Mouse (Mus musculus): ENCODE measurements around the gene Timp4.
A peak's percentile ranks its signal among the peaks of the same experiment; 100 is the strongest.

The Timp4 gene

DNA sequence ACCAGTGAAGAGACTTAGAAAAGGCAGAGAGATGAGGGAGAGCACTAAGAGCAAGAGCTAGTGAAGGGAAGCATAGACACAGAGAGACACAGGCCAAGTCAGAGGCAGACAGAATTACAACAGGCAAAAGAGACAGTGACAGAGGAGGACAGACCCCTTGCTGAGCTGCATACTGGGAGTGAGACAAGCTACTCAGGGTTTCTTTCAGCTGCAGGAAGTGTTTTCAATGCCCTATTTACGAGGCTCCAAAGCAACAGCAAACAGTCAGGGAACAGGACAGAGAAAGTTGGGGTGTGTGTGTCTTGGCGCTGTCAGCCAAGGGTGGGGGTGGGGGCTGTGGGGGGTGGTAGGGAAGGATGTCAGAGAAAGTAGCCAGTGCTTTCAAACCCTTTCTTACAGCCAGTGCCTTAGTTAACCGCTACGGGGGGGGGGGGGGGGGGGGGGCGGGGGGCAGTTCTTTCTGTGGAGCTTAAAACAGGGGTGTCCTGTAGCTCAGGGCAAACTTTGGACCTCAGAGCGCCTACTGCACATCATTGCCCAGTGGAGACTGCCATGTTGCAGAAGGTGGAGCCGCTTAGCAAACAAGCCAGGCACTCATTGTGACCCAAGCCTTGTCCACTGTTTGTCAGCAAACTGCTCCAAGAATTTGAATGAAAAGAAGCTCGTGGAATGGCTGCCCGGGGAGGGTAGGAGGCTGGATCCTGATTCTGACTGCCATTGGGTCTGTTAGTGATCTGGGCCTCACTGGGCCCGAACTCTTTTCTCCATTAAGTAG lies at the start of gene Timp4:
Gene Timp4, minus strand, starts transcription at position 107 of the 775 bp plus-strand sequence.
- no peak for DNase-seq (ENCODE audit: low read depth, low spot score)

DNA sequence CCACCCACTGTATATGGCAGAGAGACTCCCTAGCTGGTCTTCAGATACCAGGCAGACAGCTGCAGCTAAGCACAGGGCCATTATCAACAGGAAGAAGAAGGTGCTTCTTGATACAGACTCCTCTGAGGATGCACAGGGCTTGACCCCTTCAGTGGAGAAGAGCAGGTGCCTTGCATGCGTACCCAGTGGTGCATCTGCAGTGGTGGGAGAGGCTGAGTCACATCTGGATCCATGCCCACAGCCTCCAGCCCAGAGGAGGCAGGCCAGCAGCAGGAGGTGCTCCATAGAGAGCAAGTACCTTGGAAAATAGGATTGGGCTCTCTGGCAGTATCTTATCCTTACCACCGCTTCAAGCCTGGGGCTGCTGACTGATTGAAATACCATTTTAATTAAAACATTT lies 41.9 kb upstream of the Timp4 start:
- no peak for DNase-seq (ENCODE audit: low read depth, low spot score)

DNA sequence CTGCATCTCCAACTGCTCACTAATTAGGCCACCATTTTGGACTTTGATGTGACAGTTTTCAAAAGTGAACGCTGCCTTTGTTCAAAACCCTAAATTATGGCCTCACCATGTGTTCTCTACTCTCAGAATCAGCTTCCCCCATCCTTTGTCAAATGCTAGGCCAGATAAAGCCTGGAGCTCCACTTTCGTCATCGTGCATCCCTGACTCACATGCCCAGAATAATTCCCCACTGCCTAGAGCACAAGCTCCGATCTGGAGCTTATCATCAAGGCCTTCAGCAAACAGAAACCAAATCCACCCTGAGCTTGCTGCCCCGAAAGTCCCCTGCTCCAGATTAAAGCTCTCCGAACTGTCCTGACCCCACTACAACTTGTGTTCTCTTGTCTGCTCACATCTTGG lies 40.6 kb upstream of the Timp4 start:
- no peak for DNase-seq (ENCODE audit: low read depth, low spot score)

DNA sequence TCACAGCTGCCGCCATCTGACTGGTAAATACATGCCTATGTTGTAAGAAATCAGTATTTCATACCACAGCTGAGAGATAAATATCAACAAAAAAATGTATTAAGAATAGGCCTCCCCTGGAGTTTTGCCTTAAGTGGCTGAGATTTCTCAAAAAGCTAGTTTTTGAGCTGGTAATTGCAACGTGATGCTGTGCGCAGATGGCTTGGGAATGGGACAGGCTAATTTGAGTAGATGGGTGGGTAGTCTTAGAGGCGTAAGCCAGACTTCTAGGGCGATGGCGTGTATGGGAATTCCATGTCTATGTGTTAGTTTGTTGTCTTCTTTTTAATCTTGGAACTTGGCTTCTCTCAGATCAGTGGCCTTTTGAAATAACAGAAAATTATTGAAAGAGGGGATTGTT lies 39.8 kb upstream of the Timp4 start:
- DNase-seq (ENCODE audit: low read depth, low spot score), result no peak

DNA sequence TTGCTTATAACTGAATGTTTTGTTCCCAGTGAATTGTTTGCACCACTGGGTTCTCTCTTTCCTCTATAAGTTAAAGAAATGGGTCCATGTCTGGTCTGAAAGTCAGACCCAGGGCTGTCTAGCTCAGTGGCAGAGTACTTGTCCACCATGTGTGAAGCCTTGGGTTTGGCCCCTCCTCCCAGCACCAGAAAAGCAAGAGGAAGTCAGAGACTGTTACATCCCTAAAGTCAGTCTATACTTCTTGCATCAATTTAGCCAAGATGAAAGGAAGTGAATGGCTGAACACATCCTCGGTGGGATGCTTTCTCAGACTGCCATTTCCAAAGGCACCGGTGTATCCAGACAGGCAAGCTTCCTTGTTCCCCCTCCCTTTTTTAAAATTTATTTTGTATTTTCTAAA lies 39.1 kb upstream of the Timp4 start:
- DNase-seq (ENCODE audit: low read depth, low spot score), result no peak

DNA sequence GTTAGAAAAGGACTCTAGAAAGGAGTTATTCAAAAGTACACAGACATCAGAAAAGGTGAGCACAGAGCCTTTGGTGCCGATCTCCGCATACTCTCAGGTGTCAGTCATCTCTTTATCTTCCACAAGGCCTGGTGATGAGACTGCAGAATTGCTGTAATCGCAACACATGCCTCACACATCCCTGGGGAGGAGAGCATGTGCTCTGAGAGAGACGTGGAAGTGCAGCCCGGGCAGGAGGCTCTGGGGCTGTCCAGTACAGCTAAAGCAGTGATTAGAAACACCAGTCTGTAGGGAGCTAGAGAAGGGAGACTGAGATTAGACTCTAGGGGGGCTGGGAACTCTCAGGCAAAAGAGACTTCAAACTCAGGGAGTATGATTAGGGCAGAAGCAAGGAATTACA lies 38.6 kb upstream of the Timp4 start:
- DNase-seq (ENCODE audit: low read depth, low spot score), result no peak

DNA sequence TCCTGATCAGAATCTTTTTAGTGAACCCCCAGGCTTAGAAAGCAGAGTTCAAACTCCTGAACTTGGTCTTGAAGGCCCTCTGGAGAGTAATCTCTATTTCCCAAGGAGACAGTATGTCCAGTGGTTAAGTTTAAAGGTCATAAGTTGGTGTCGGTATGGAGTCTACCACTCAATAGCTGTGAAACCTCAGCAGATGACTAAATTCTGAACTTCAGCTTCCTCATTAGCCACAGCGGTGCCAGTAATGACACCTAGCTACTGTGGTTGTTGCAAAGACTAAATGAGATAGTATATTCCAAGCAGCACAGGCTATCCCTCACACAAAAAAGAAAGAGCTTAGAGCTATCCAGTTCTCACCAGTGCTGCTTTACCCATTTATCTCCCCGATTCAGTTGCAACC lies 36.2 kb upstream of the Timp4 start:
- no peak for DNase-seq (ENCODE audit: low read depth, low spot score)

DNA sequence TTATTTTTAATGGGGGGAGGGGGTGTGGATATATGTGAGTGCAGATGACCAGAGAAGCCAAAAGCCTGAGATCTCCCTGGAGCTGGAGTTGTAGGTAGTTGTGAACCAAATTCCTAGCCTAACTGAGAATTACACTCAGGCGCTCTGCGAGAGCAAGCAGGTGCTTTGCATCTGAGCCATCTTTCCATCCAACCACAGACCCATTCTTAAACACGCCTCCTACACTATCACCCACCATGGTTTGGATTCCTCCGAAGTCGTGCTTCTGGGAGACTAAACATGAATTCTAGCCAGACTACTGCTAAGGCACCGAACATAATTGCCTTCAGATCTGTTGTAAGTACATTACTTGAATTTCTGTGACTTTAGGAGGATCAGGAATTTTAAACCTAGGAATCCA lies 34.4 kb upstream of the Timp4 start:
- no peak for DNase-seq (ENCODE audit: low read depth, low spot score)

DNA sequence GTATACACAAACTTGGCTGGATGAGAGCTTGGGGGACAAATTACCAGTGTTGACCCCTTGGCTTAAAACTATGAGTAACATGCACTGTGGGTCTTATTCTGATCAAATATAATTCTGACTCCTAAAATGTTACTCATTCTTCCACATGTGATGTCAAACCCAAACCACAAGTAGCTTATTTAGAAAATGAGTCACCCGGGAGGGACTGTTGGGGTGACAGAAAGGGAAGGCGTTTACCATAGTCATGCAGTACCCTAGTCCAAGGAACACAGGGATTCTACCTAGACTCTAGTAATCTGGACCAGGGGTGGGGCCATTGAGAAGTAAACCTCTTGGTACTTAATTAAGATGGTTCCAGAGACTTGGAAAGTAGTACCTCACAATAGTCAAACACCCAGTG lies 32.1 kb upstream of the Timp4 start:
- DNase-seq (ENCODE audit: low read depth, low spot score), result no peak

DNA sequence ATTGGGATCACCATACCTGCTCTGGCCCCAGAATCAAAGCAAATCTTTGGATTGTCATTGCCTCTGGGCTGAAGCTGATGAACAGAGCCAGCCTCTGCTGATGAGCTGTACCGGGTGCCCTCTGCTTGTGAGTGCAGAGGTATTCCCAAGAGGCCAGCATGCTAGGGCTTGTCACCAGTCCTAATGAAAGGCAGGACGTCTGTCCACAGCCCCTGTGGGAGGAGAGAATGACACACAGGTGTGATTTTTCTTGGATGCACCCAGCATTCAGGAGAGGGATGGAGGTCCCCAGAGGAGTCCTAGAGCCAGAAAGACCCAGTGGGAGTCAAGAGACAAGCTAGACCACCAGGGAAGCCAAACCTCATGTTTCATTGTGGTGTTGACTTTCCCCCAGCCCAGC lies 27.6 kb upstream of the Timp4 start:
- DNase-seq (ENCODE audit: low read depth, low spot score), result no peak

DNA sequence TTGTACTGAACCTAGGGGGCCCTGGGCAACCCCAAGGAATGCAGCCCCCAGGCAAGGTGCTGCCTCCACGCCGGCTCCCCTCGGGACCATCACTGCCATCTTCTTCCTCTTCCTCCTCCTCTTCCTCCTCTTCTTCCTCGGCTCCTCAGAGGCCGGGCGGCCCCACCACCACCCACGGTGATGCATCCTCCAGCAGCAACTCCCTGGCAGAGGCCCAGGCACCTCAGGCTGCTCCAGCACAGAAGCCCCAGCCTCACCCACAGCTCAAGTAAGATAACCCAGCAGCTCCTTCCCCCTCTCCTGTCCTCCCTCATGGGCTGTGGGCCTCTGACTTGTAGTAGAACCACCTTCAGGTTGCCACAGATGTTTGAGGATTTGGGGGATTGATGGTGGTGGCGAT lies 26.1 kb upstream of the Timp4 start:
- no peak for DNase-seq (ENCODE audit: low read depth, low spot score)

DNA sequence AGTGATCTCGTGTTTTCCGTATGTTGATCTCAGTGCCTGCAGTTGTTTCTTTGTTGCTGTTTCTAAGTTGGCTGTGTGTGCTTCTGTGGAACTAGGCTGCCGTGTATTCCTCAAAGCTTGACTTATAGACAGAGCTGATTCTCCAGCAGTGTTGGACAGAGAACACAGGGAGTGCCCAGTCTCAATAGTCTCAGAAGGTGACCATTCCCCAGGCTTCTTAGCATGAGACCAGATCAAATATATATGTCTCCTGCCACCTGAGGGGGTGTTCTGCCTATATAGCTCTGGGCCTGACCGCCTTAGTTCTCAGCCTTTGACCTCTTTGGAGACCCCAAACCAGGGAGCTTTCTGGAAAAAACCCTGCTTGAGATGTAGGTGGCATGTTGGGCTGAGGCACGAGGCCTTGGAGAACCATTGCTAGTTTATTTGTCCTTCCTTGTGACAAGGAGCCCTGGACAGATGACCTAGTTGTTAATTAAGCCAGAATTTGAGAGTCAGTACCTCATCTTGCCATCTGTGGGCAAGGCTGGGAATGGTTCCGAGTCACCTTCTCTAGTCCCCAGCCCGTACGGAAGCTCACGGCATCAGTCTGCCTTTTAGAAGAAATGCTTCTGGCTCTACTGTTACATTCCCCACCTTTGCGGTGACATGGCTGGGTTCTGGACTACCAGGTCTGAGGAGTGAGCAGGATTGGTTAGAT lies 23.3 kb upstream of the Timp4 start:
- no peak for DNase-seq (ENCODE audit: low read depth, low spot score)

DNA sequence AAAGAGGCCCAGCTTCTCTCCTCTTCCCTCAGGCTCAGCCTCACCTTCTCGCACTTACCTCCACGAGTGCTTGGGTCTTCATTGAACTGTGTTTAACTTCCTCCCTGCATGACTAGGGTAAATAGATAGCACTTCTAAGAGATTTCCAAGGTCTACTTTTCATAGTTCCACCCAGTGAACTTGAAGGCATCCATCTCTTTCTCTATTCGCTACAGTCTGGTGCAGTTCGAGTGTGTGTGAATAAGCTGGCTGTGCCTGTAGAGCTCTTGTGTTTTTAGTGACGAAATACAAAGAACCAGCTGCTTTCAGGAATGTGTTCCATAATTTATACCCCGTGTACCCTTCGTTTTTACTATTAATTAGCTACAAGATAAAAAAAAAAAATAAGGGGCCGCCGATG lies 22.7 kb upstream of the Timp4 start:
- no peak for DNase-seq (ENCODE audit: low read depth, low spot score)

DNA sequence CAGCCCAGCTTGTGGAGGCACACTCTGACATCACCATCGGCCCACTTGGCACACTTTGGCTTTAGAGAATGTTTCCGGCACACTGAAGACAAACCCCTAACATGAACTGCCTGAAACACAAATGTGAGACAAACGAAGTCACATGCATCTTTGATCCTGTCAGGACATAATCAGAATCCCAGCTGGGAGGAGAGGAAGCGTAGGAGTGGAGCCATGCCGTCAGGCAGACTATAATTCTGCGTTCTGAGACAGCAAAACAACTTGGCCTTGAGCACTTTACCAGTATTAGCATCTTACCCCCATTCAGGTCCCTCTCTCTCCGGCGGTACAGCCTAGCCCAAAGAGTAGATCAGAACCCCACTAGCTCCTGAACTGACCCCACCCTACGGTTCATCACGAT lies 21.3 kb upstream of the Timp4 start:
- DNase-seq (ENCODE audit: low read depth, low spot score), result no peak

DNA sequence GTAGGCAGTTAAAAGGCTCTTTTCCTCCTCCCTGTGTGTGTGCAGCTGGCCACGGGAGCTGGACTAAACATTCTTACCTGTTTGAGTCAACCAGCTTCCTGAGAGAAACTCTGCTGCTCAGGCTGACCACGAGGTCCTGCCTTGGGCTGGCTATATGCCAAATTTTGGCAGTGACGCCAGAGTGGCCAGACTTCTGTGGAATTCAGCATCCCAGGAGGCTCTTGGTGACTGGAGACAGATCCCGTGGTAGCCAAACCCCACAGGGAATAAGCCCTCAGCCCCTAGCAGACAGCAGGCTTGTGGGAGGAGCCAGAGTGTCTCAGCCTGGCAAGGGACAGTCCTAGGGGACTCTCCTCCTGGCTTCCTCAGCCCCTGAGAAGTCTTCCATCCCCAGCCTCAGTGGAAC lies 19.9 kb upstream of the Timp4 start:
- DNase-seq (ENCODE audit: low read depth, low spot score), result no peak

DNA sequence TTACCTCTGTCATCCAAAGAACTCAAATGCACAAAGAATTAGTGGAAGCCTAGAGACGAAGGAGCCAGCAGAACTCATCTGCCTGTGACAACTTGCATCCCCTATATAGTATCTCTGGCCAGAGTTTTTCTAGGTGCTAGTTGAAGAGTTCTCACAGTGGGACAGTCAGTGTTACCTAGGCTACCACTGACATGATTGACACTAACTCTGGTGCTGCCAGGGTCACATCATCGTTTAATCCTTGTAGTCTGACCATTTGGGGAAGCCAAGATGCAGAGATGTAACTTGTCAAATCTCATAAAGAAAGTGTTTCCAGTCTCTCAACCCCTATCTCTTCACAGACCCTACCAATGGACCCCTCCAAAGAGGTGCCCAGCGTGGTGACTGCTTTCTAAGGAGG lies 19.3 kb upstream of the Timp4 start:
- no peak for DNase-seq (ENCODE audit: low read depth, low spot score)

DNA sequence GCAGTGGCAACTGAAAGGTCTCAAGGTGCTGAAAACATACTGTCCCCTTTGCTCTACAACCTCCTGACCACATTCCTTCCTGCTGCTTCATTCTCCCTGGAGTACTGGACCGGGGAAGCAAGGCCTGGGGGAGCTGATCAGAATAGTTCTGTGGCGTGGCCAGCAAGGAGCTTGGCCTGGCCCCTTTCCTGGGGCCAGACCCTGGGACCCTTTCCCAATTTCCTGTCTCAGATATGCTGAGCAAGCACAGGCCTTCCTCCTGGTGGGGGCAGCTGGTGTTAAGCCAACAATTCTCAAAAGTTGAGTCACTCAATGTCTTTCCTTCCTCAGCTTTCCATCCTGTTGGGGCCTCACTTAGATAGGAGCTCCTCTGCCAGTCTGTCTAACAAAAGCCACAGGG lies 18.1 kb upstream of the Timp4 start:
- no peak for DNase-seq (ENCODE audit: low read depth, low spot score)

DNA sequence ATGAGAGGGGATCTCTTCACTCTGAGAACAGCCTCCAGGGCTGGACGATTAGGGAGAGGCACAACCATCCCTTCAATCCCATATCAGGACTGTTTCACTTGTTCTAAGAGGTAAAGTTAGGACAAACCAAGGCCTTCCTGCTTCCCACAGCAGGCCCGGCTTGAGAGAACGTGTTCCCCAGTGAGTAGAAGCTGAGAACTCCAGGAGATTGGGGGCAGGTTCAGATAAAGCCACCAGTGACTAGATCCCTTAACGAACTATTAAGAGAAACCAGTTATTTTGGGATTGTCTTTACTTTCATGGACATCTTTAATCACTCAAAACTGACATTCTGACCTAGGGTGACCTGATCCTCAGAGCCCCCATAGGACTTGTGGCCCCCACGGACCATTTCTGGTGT lies 17.6 kb upstream of the Timp4 start:
- no peak for DNase-seq (ENCODE audit: low read depth, low spot score)

DNA sequence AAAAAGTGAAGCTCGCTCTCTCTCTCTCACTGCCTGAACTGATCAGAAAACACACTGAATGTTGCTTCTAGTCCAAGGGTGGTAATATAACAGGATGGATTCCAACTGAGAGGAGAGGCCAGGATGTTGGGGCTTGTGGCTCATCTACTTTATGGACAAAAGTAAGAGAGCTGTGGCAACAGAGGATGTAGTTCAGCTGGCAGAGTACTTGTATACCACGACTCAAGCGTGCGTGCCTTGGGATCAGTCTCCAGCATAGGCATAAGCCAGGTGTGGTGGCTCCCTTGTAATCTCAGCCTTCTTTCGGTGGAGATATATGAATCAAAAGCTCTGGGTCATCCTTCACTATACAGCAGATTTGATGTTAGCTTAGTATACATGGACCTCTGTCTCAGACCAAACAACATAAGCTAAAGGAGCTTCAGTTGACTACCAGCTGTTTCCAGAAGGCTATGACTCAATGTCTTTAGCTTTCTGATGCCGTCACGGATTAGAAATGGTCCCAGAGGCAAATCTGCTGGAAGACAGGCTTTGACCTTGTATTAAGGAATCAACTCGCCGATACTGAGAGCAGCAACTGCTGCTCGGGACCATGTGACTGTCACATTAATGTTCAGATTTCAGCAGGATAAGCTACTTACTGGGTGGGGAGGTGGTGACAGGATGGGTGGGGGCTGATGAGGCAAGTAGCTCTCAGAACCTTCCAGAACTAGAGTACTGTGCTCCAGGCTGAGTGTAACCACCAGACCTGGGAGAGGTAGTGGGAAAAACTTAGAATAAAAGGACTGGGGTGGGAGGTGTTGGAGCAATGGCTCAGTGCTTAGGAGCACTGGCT lies 16.8 kb upstream of the Timp4 start:
- DNase-seq (ENCODE audit: low read depth, low spot score), result no peak

DNA sequence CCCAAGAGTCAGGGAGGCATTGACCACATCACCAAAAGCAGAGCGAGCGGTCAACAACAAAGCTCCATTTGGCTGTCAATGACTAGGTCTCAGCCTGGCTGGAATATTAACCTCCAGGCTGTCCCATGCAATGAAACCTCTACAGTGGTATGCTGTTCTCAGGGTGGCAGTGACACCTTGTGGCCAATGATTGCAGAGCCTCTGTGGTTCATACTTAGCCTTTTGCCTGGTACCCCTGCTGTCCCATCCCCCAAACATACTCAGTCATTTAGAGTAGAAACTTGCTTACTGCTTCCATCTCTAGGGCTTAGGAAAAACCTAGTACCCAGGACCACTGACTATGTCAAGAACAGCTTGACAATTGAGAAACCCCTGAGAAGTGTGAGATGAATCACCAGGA lies 15.9 kb upstream of the Timp4 start:
- peak; percentile 25 for DNase-seq (ENCODE audit: low read depth, low spot score)

DNA sequence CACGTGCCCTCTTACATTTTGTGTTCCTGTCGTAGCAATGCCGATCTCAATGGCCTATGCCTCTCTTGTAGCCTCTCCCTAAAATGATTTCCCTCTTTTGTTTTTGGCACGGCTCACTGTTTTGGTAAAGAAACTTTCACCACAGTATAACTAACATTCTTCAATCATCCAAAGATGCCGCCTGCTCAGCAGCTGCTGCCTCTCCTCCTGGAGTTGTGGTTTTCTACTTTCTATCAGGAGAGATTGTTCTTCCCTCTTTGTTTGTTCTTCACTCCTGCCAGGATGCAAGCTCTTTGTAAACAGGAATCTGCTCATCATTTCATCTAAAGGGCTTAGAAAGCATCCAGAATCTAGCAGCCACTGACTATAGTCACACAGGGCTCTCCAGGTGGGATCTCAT lies 14.8 kb upstream of the Timp4 start:
- no peak for DNase-seq (ENCODE audit: low read depth, low spot score)

DNA sequence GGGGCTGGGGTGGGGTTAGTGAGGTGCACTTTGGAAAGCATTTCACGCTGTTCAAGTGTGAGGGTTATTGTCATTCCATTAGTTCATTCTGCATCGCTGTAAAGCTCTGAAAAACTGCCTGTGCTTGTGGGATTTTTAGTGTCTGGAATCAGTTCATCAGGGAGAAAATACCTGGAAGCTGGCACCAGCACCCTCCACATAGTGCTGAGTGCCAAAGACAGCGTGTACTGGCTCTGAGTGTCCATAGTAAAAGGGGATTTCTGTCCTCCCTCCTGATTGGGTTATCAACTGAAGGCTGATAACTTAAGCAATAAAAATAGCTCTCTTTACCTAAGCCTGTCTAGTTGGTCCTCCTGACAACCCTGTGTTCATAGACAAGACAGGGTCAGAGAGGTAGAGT lies 8.5 kb upstream of the Timp4 start:
- no peak for DNase-seq (ENCODE audit: low read depth, low spot score)

DNA sequence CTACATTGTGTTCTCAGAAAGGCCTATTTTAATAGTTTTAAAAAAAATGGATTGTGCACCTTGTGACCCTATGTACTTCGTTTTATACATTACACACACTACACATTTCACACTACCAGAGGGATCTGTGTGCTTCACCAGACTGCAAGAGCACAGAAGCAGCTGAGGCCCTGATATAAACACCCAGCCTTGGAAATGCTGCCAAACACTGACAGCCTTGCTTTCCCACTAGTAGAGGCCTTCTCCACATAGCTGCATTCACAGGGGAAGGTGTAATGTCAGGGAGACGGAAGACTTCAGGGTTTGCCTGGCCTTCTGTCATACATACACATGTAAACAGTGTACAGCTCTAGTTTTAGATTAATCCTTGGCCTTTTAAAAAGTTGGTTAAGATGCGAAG lies 3.2 kb upstream of the Timp4 start:
- no peak for DNase-seq (ENCODE audit: low read depth, low spot score)
